Mouse (Mus musculus) spleen, postnatal 10 days (tissue): ENCODE results near the gene Lrrc4c.

Source experiments
- DNase-seq, 2 experiments: peaks; one replicate each; pipeline ENCODE4 v3.0.0; 2021 to 2022; ENCODE audit warnings: low spot score in 2 of 2

Lrrc4c gene

GRCm38 (mm10) chr2:96537469-96537868, 219.5 kb downstream of the Lrrc4c start:
- DNase-seq: no peak

DNA sequence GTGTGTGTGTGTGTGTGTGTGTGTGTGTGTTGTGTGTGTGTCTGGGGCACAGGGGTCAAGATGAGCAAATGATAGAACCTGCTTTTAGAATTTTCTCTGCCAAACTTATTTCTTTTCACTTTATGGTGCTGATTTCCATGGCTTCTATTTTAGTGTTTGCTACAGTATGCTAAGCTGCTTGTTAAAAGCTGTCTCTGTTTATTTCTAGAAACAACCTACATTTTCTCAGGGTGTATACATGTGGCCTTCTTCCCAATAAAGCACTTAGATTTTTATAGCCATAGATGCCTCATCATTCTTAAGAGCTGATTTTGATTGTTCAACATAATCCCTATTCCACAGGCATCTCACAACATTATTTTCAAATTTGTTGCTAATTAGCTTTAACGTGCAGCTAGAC, 229.2 kb downstream of the Lrrc4c start:
- DNase-seq: no peak

DNA sequence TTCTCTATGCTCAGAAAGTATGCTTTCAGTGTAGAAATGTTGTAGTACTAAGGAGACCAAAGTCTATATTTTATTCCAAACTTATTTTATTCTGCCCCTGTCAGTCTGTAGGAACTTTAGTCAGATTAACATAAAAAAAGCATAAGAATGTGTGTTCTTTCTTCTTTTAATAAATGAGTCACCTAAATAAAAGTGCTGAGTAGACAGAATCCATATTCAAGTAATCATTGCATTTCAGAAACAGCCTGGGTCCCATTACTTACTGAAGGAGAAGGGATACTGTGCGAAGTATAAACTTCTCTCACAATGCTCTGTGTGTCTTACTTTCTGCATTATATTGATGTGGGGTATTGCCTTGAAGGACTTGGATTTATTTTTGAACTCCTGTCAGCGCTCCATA, 255.8 kb downstream of the Lrrc4c start:
- DNase-seq: no peak

DNA sequence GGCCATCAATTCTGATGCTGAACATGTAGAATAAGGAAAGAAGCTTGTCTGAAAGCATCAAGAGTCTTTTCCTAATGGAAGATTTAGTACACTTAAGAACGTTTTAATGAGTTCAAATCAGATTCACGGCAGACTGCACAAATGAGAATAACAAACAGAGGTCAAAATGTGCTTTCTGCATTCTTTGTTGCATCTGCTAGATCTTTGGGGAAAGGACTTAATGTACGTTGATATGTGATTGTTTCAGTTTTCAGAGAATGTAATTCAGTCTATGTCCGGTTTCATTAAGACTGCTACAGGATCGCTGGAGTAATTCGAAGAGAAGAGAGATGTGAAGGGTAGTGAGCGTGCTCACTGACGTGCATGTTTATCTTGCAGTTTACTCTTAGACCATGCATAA, 259.7 kb downstream of the Lrrc4c start:
- DNase-seq: no peak

DNA sequence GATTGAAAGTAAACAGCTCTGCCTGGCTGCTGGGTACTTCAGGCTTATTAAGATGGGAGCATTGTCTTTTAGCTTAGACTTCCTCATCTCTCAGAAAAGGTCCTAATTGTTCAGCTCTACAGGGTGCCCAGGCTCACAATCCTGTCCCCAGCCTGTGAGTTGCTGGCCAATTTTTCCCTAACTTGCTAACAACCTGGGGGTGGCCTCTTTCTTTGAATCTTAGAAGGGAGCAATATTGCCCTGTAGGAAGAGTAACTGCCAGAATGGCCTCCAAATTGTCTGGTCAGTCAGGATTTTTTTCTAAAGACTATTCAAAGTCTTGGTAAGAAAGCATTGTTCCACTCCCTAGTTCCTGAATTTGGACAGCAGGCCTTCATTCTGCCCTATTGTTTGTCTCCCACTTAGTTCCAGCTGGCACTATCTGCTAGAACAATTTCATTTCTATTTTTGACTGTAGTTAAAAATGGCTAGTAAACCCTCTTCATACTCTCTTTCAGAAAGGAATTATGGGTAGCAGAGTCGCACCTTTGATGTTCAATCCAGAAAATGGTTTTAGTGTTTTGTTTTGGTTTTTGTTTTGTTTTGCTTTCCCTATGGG, 262.3 kb downstream of the Lrrc4c start:
- DNase-seq: no peak

- no peak for DNase-seq
Observed at GRCm38 (mm10) chr2:96585665-96586064, 267.7 kb downstream of the Lrrc4c start.

DNA sequence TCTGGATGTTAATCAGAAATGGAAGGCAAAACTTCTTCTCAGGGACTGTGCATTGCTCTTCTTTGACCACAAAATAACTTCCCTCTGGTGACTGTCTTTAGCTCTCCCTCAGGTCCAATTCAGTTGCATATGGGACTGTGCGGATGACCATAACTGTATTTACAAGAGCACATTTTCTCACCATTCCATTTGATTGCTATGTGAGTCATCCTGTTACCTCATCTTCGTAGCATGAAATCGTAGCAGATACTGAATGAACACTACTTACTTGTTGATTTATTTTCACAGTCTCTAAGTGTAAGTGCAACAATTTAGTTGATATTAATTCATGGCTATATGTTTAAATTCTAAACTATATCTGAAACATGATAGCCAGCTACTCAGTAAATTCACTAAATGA, 286.8 kb downstream of the Lrrc4c start:
- no peak for DNase-seq

GRCm38 (mm10) chr2:96614121-96614520, 296.2 kb downstream of the Lrrc4c start:
- DNase-seq: no peak

DNA sequence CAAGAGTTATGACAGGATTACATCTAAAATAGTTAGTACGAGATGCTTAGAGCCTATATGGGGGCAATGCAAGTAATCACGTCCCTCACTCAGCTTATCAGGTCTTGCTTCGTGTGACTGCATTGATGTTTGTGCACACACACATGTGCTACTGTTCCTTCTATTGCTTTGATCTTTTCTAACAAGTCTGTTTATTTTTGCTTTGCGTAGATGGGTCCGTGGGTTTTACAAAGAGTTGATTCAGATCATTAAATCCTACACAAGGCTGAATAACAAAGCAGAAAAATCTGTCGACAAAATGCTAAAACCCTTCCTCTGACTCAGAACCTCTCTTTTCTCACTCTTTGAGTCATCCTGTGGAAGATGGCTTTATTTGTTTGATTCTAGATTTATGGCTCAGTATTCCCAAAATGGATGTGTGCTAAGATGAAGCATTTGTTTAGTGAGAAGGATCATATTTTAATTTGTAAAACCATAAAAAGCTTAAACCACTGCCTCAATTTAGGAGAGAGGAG, 300.8 kb downstream of the Lrrc4c start:
- DNase-seq: no peak

- no peak for DNase-seq
Observed at GRCm38 (mm10) chr2:96667113-96667512, 349.1 kb downstream of the Lrrc4c start.

- DNase-seq: no peak
Observed at GRCm38 (mm10) chr2:96681806-96682205, 363.8 kb downstream of the Lrrc4c start.

DNA sequence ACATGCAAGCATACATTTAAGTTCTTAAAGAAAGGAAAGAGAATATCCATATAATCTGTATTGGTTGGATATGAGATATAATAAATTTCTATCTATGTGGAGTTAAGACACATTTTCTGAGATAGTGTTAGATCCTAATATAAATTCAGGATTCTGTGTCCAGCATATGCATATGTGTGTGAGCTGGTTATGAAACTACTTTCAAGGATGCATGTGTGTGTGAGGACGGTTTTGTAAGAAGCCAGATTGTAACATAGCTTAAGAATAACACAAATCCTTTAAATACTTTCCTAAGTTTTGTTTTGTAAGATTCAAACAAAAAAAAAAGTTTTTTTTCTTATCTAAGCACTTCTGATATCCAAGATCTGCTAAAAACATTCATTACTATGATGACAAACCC, 367.4 kb downstream of the Lrrc4c start:
- no peak for DNase-seq

DNA sequence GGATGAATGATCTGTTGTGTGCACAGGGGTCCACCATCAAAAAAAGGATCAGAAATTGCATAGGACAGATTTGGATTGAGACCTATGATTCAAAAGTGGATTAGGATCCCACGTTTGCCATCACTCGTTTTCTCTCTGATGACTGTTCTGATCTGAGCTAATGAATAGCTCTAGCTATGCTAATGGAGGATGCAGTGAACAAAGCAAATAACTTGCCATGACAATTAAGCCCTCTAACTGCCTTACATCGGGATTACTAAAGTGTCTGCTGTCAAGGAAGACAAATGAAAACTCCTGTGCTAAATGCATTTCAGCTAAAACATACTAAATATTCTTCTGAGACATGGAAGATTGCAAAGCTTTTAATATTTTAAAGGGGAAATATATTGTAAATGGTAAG, 387.0 kb downstream of the Lrrc4c start:
- DNase-seq: no peak

DNA sequence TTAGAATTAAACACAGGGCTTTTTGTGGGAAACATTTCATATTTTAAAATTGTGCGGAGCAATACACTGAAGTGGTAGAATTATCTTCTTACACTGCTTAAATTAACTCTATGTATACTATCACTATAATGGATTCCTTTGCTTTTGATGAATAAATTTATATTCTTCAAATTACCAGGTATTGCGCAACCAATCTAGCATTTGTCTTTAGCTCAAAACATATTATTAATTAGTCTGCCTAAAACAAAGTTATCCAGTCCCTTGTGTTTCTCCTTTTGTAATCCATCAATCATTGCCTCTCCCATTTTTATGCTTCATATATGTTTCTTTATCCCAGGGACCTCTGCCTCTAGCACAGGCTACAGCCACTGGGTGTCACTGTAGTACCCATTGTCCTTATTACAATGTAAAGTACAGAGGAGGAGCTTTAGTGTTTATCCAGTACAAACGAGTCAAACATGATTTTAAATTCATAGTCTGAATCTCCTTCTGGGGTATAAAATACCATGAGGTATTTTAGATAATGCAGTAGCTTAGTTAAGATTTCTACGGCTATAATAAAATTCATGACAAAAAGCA, 389.9 kb downstream of the Lrrc4c start:
- DNase-seq: no peak

- no peak for DNase-seq
Observed at GRCm38 (mm10) chr2:96714561-96714960, 396.6 kb downstream of the Lrrc4c start.

DNA sequence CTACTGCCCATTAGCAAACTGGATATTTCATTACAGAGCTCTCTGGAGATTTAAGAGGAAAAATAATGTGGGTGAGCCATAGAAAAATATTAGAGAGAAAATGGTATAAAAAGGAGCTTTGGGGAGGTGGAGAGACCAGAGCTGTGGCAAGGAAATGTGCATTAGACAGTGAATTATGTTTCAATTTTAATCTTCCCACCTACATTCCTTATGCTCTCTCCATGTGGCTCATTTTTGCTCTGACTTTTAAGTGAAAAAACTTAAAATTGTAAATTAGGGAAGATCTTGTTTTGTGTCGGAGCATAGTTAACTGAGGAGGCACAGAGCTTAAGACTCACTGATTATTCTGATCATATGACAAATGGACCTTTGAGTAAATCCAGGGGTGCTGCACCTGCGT, 399.4 kb downstream of the Lrrc4c start:
- DNase-seq: no peak

GRCm38 (mm10) chr2:96723395-96723794, 405.4 kb downstream of the Lrrc4c start:
- DNase-seq: no peak

- DNase-seq: no peak
Observed at GRCm38 (mm10) chr2:96736081-96736480, 418.1 kb downstream of the Lrrc4c start.

- DNase-seq: no peak
Observed at GRCm38 (mm10) chr2:96755066-96755465, 437.1 kb downstream of the Lrrc4c start.

DNA sequence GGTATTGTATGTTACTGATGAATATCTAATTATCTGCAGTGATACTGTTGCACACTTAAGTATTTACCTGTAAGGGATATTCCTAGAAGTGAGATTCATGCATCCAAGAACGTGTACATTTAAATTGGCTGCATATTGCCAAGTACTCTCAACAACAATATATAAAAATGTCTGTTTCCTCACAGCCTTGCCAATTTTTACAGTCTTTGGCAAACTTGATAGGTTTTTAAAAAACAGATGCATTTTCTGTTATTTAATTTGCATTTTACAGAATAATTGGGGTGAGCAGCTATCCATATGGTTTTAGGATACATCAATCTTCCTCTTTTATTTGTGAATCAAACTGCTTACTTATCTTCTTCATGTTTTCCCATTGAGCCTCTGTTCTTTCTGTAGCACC, 439.7 kb downstream of the Lrrc4c start:
- DNase-seq: no peak

- DNase-seq: no peak
Observed at GRCm38 (mm10) chr2:96763538-96763937, 445.6 kb downstream of the Lrrc4c start.

DNA sequence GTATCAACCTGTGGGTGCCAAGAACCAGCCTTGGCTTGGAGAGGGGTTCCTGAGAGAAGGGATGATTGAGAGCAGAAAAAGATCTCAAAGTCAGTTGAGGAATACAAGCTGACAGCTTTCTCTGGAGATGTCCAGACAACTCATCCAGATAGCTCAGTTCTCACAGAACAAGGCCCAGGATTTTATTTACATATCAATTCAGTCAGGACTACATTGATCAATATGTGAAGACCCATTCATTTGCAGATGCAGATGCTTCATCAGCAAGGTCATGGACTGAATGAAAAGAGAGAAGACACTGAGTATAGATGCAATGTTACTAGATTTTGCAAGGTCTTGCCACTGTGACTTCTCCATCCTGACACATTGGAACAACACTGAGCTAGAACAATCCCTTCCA, 457.4 kb downstream of the Lrrc4c start:
- DNase-seq: no peak

DNA sequence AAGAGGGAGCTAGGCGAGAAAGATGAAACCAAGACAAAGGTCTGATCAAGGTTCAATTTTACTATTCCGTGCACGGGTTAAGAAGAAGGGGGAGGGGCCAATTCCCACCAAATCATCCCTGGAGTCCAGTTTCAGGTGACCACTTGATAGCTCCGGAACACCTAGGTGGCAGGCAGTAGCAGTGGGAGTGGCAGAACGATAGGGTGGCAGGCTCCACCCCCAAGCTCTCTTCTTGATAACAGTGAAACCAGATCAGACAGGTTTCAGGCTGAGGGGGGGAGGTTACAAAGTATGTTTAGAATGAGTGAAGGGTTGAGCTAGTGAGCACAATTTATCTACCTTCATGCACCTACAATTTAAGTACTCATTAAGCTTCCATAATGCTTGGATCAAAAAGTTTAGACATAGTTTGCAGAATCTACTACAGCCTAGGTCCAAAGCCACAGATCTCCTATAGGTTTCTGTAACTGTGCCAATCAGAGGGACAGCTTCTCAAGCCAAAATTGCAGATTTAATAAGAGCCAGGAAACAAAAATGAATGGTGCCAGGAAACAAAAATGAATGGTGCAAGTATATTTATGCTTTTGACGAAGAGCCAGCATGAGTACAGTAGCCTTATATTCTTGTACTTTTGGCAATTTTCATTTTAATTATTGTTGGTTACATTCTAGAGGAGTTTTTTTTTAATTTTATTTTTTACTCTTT, 478.9 kb downstream of the Lrrc4c start:
- DNase-seq: no peak
